Comparison of ENCODE assay signal across 21 mouse cellular contexts in genomic region chr13:103391396-103391795, GRCm38 (mm10). TPM values are rescaled to one million over a fixed set of nuclear protein-coding genes. Genes with fewer than 3 reads are reported as not detected.
DNase-seq lines count a peak whose midpoint lies in the region.
"Had no signal": no experiment of that assay in that cellular context is flagged by ENCODE, and none has a peak within 500 bp of the region (broad histone marks: within the 10 kb centered on the region; RNA-seq: fewer than 3 reads in every experiment).

No protein-coding gene starts in this region.

- intact Hi-C loops in gastrocnemius, postnatal 14 days (cut with DNase I; ENCODE audit: low total_unique reads) = no loop called here
- intact Hi-C loops in heart, postnatal 14 days (cut with DNase I) = no loop called here

- DNase-seq in gastrocnemius, adult 18-20 months (ENCODE audit: low spot score) = peak; percentile 26
- no peak for DNase-seq in gastrocnemius, postnatal 14 days
- peak; percentile 32 for DNase-seq in heart, adult 8-10 months (ENCODE audit: low spot score)
- no peak for DNase-seq in heart, postnatal 14 days
- peak; percentile 31 for DNase-seq in adrenal gland, postnatal 10 days
- peak; percentile 44 for DNase-seq in skeletal muscle tissue, adult 2 months (ENCODE audit: low read depth, low spot score)
- DNase-seq in neural tube, embryonic 10.5 days (ENCODE audit: extremely low spot score, low spot score) = no peak
- DNase-seq: cerebellum, adult 11-12 months; cerebellum, postnatal 10 days; forebrain, postnatal 0 days; gastrocnemius, postnatal 36 days; heart, postnatal 36 days; kidney, adult 9 months; kidney, postnatal 10 days; layer of hippocampus, postnatal 36 days; left cerebral cortex, postnatal 4 days; liver, postnatal 0 days; lung, postnatal 36 days; right cerebral cortex, postnatal 4 days; thymus, adult 2 months; thymus, postnatal 36 days had no signal

RNA-seq across cellular contexts. Expression of gene Mast4, which starts 57.1 kb away (rescaled TPM):
- total RNA-seq in gastrocnemius, adult 18-20 months (2021) = 10 to 100 TPM; 55.0 to 55.1 TPM
- 10 to 100 TPM; 28.0 to 31.2 TPM for total RNA-seq in gastrocnemius, postnatal 14 days (2021)
- total RNA-seq in heart, adult 8-10 months (2022) = 10 to 100 TPM; 19.8 to 27.6 (median 25.3) TPM
- 10 to 100 TPM; 45.9 to 49.2 TPM for total RNA-seq in heart, postnatal 14 days (2021)
- 10 to 100 TPM; 38.8 to 58.3 TPM for total RNA-seq in adrenal gland, postnatal 10 days (2021)

Comparison
In these comparisons a context has a peak if more than half of its experiments do, and no peak if none do; other contexts are left out.
1. DNase-seq: peak in gastrocnemius, adult 18-20 months (single experiment), heart, adult 8-10 months (single experiment), adrenal gland, postnatal 10 days (single experiment) and skeletal muscle tissue, adult 2 months (single experiment); none in gastrocnemius, postnatal 14 days (single experiment), heart, postnatal 14 days (0 of 2) and neural tube, embryonic 10.5 days (single experiment).